Mouse (Mus musculus) spleen, adult 12 weeks (tissue): ENCODE measurements around the gene Cacna1b.

Experiments used
- DNase-seq: peaks from one replicate; pipeline ENCODE4 v3.0.0; 2022; ENCODE audit warnings: low spot score

Gene Cacna1b

GRCm38 (mm10) chr2:24646452-24647146, 116.4 kb downstream of the Cacna1b start:
- no peak for DNase-seq

DNA sequence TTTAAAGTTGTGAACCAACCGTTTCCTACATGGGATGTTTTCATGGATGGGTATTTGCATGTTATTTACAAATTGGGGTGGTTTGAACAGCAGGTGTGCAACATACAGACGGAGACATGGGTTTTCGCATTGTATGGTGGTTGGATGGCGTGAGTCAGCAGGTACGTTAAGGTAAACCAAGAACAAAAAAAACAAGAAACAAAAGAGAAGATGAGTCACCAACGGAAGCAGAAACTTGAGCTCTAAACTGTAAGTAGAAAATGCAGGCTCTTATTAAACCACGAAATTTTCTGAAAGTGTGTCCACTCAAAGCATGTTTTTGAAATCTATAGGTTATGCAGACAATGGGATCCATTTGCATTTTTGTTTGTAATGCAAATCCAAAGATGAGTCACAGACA, 120.1 kb downstream of the Cacna1b start:
- no peak for DNase-seq

- no peak for DNase-seq
Measured at GRCm38 (mm10) chr2:24638102-24638954, 124.6 kb downstream of the Cacna1b start.

DNA sequence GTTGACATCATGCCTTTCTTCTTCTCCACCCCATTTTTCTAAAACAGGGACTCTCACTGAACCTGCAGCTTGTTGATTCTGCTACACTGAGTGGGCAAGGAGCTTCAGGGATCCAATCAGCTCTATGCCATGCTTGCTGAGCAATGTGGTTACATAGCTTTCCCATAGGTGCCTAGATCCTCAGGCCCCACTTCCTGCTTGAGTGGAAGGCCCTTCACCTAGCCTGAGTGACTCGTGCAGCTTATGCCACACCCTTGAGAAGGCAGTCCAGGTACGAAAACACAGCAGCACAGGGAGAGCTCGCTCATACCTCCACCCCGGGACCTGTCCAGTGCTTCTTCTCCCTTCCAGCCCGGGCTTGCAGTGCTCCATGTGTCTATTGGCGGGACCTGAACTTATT, 129.3 kb downstream of the Cacna1b start:
- no peak for DNase-seq

DNA sequence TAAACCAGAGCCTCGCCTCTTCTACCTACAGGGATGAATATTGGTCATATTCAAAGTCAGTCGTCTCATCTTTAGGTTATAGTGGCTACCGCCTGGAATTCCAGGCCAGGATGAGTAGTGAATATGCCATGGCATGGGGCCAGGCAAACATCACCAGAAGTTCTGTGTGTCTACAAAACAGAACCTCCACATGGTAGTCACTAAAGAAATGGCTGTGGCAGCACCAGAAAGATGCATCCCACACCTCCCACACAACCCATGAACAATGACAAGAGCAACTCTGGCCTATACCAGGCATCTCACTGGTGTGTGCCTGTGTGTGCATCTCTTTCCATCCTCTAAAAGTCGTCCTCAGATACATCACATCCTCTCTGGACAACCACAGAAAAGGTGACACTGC, 145.8 kb downstream of the Cacna1b start:
- DNase-seq, result no peak

GRCm38 (mm10) chr2:24609789-24610188, 153.2 kb downstream of the Cacna1b start:
- DNase-seq, result no peak

- DNase-seq, result no peak
Measured at GRCm38 (mm10) chr2:24608765-24609138, 154.2 kb downstream of the Cacna1b start.

DNA sequence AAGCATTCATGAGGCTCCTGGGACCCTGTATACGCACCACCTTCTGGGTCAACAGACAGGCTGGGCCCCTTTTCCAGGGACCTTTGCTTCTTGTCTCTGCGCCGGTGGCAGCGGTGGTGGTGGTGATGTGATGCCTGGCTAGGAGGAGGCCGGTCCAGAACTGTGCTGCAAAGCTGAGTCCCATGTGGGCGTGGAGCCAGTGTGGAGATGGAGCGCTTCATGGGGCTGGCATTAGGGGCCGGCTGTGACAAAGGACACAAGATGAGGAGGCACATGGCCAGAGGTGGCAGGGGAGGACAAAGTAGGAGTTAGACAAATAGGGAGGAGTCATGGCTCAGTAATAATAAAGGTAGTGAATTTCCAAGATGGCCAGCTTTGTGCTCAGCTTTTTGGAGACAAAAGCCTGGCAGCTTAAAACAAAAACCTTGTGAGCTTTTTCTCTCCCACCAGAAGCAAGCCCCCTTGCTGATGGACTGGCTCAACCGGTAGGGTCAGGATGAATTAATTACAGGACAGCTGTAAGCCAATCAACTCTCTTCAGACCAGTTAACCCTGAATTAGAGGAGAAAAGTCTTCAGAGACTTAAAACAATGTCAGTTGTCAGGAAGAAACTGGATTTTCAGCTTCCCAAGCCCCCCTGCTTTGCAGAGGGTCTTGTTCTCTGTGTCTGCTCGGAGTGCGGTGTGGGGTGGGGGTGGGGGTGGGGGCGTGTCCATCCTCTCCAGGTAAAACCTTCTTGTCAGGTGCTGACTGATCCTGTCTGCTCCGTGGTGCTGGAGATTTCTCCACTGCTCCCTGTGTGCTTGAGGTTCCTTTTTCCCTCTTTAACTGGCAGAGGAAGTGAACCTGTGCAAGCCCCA, 154.8 kb downstream of the Cacna1b start:
- no peak for DNase-seq

DNA sequence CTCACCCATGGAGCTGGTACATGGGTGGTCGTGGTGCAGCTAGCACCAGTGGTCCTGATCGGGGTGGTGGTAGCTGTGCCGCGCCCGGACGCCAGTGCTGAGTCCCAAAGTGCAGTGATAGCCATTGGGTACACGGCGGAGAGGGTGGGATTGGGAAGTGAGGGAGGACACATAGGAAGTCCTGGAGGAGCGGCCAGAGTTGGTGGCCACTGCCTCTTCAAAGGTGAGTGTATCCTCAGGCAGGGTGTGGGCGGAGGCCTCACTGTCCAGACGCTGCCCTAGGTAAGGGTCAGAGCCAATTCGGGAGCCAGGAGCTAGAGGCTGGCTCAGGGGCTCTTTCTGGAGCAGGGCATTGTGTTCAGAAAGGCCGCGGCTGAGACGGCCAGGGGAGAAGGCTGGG, 156.4 kb downstream of the Cacna1b start:
- DNase-seq, result no peak

GRCm38 (mm10) chr2:24605096-24605495, 157.9 kb downstream of the Cacna1b start:
- DNase-seq, result no peak

DNA sequence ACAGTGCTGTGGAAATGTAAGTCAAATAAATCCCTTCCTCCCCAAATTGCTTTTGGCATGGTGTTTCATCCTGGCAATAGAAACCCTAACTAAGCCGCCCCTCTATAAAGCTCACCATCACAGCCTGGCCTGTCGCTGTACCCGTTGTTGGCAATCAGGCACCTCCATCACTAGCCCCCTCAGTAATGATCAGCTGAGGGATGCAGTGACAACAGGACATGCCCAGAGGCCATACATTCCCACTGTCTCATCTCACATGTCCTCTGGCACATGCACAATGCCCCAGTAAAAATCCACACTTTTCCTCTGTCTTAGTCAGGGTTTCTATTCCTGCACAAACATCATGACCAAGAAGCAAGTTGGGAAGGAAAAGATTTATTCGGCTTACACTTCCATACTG, 173.5 kb downstream of the Cacna1b start:
- no peak for DNase-seq

DNA sequence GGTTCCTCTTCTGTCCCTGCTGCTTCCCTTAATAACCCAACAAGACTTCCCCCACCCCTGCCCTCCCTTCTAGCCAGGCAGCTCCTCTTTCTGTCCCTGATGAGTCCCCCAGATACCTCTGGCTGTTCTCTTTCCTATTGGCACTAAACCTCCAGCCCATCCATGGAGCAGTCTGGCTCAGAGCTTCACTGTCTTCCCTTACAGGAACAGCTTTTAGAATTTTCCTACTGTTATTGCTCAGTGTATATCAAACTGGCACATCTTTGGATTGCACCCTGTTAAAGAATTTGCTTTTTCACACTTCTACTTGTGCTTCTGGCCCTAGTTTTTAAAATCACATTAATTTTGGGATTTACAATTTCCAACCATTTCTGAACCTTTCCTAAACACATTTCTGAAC, 175.0 kb downstream of the Cacna1b start:
- DNase-seq, result no peak

DNA sequence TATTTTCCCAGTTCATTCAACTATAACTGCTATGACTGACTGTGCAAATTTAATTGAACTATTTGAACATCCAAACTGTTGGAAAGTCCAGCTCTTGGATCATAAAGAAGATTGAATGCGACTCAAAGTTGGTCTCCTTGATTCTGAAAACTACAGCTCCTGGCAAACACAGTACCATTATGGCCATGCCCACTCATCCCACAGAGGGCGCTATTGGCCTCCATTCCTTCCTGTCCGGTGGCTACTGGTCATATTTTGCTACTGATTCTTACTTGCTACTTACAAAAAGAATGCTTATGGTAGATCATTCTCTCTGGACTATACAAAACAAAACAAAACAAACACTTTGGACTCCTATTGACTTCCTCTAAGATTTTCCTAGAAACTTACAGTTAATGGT, 188.3 kb downstream of the Cacna1b start:
- DNase-seq, result no peak

GRCm38 (mm10) chr2:24570917-24571316, 192.0 kb downstream of the Cacna1b start:
- DNase-seq, result no peak

DNA sequence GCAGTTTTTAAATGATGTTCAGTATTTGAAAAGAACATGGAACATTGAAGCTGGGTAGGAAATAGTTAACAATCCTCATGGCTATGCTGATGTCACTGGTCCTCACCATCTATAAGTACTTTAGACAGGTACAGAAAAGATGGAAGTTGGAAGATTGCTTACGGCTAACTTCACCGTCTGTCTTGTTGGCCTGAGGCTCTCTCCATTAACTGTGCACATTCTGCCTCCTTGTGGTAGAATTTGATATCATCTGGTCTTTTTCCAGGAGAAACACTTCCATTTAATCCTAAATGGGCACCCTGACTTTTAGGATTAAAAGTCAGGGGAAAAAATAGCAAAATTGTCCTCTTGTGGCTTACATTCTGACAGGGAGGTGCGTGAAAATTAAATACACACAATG, 194.4 kb downstream of the Cacna1b start:
- DNase-seq, result no peak

- DNase-seq, result no peak
Measured at GRCm38 (mm10) chr2:24562547-24563290, 200.2 kb downstream of the Cacna1b start.

GRCm38 (mm10) chr2:24561946-24562345, 201.0 kb downstream of the Cacna1b start:
- DNase-seq, result no peak

DNA sequence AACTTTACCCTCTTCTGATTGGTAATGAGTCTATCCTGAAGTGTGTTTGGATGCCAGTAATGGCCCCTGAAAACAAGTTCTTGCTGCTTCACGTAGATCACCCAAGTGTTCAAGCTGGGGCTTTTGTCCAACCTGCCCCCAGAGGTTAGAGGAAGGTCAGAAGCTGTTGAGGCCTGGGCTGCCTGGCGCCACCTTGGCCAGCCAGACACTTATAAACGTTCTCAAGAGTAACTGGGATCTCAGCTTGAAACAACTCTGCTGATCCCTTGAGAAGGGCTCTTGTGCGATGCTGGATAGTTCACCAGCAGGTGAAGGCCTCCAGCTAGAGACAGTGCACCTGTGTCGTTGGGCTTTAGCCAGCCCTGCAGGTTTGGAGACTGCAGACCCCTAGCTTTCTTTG, 202.8 kb downstream of the Cacna1b start:
- no peak for DNase-seq

- DNase-seq, result no peak
Measured at GRCm38 (mm10) chr2:24556347-24556746, 206.6 kb downstream of the Cacna1b start.

DNA sequence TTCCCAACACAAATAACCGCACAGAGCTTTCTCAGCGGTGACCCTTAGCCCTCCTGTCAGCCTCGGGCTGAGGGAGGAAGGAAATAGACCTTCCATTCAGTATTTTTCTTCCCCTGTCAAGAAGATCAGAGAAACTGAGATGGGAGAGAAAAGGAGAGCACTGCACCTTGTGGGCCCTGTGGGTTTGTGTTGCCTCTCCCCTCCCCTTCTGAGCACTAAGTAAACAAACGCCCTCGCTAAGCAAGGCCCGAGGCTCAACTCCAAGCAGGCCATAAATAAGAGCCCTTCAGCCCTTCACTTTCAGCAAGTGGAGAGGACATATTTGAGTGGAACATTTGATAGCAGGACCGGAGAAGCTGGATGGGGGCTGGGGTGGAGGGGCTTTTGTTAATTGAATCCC, 209.0 kb downstream of the Cacna1b start:
- DNase-seq, result no peak
